Mouse (Mus musculus) heart, postnatal 4 days (tissue): Measurements from ENCODE around the gene Pcp4l1. TPM values are rescaled to one million over a fixed set of nuclear protein-coding genes. Genes with fewer than 3 reads are reported as not detected.

Source experiments
- DNase-seq: peaks from one replicate; pipeline ENCODE4 v3.0.0; 2021
- total RNA-seq, 2 experiments: library from RNA; stranded (reverse); gene quantifications; 2 replicates each; pipeline ENCODE4 v1.2.3; 2021

Gene Pcp4l1
- total RNA-seq, 2 experiments from 2014 or later, result 109 to 138 TPM

DNA sequence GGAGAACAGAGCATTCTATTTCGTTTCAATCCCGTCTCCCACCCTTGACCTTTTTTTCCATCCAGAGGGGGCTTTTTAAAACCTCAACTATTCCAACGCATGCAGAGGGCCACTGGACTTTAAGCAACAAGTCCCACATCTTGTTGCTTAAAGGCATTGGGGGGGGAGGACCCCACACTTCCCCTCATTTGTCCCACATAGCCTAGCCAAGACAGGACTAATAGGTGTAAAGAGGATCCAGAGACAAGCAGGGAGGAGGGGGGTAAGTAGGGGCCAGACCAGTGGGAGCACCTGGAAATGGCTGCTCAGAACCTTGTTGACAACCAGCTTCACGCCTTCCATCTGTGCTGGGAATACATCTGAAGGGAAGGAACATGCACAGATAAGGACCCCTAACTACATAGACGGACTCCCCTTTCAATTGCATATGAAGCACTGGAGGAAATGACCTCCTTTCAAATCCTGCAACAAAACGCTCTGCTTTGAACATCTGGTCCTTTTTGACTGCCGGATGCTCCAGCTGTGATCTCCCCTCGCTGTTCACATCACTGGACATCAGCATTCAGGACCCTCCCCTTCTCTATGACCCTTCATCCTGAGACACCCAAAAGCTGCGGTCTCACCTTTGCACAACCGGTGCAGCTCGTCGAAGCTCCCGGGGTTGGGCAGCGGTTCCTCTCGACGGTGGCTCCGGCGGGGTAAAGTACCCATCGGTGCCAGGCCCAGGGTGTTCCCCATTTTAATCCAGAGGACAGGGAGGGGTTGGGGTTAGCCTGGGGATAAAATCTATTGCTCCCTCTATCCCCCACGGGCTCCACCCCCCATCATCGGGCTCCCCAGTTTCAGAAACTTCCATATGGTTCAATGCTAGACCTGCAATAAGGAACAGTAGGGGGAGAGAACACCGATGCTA lies 25.5 kb upstream of the Pcp4l1 start:
- peak; percentile 36 for DNase-seq

GRCm38 (mm10) chr1:171220871-171221270 lies 24.8 kb upstream of the Pcp4l1 start:
- peak; percentile 92 for DNase-seq

DNA sequence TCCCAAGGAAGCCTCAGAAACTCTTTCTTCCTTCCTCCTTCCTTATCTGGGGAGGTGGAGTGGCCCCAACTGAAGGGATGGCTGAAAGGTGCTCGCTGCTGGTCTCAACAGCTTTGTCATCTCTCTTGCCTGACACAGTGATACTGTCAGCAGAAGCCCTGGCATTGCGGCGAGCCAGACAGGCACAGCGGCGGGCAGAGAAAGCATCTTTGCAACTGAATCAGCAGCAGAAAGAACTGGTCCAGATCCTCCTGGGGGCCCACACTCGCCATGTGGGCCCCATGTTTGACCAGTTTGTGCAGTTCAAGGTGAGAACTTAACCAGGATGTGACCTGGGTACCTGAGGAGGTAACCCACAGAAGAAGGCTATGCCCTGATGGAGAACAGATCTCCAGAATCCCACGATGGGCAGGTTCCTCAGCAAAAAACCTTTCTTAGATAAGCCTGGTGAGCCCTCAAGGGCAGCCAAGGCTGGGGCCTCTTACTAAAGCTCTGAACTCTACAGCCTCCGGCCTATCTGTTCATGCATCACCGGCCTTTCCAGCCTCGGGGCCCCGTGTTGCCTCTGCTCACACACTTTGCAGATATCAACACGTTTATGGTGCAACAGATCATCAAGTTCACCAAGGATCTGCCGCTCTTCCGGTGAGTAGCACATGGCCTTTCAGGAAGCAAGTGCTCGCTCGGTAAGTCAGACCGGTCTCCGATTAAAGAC lies 20.3 kb upstream of the Pcp4l1 start:
- DNase-seq, result no peak

DNA sequence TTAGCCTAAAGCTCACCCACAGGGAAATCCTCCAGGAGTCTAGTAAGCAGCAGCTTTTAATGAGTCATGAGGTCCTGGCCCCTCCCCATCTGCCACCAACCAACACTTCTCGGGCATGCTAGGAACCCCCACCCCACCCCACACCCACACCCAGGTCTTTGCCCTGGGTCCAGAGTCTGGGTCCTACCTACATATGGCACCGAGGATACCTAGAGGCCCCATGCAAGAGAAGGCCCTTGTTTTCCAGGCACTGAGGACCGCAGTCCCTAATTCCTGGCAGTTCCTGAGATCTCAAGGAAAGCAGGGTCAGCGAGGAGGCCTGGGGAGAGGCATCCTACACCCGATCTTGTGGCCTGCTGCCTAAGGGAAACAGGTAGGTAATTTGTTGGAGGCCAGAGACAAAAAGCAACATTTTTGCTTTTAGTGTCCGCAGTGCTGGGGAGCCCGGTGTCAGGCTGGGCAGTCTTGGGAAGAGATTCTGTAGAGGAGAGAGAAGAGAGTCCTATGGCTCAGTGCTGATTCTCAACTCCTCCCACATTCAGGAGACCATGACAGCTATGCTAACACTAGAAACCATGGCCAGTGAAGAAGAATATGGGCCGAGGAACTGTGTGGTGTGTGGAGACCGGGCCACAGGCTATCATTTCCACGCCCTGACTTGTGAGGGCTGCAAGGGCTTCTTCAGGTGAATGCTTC lies 17.9 kb upstream of the Pcp4l1 start, which contains the start of gene Nr1i3:
TSS of gene Nr1i3 (plus strand) at position 170 of the 696 bp plus-strand sequence.
- no peak for DNase-seq

DNA sequence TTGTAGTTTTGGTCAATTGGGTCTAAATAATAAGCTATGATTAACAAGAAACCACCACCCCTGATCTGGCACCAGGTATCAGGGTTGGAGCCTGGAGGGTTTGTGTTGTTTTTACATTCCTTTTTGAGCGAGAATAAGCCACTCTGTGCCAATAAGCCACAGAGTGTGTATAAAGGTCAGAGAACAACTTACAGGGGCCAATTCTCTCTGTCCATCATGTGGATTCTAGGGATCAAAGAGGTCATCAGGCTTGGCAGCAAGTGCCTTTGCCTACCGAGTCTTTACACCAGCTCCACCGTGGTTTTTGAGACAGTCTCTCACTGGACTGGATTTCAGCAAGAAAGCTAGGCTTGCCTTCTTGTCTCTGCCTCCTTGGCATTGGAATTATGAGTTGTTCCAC lies 16.8 kb upstream of the Pcp4l1 start:
- DNase-seq, result no peak

DNA sequence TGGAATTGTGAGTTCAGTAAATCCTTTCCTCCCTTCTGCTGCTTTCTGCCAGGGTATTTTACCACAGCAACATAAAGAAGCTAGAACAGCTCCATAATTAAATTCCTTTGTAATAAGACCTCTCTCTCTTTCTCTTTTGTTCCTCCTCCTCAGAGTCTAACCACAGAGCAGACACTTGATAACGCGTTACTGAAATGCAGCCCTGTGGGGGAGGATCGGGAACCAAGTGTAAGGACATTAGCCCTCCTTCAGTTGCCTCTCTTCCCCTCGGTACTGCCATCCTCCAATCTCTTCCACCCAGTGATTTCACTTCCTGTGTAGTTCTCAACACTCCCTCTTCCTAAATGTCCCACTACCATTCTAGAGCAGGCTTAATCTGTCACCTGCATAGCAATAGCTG lies 13.3 kb upstream of the Pcp4l1 start:
- DNase-seq, result no peak

- DNase-seq, result no peak
Observed at GRCm38 (mm10) chr1:171205704-171206493, 9.8 kb upstream of the Pcp4l1 start.

GRCm38 (mm10) chr1:171204249-171204644 lies 8.2 kb upstream of the Pcp4l1 start:
- no peak for DNase-seq

- no peak for DNase-seq
Observed at GRCm38 (mm10) chr1:171203471-171204248, 7.6 kb upstream of the Pcp4l1 start.

GRCm38 (mm10) chr1:171200769-171201168 lies 4.7 kb upstream of the Pcp4l1 start:
- no peak for DNase-seq

GRCm38 (mm10) chr1:171199532-171199931 lies 3.5 kb upstream of the Pcp4l1 start:
- no peak for DNase-seq

GRCm38 (mm10) chr1:171195046-171195822 lies 834 bp downstream of the Pcp4l1 start:
- DNase-seq, result no peak

DNA sequence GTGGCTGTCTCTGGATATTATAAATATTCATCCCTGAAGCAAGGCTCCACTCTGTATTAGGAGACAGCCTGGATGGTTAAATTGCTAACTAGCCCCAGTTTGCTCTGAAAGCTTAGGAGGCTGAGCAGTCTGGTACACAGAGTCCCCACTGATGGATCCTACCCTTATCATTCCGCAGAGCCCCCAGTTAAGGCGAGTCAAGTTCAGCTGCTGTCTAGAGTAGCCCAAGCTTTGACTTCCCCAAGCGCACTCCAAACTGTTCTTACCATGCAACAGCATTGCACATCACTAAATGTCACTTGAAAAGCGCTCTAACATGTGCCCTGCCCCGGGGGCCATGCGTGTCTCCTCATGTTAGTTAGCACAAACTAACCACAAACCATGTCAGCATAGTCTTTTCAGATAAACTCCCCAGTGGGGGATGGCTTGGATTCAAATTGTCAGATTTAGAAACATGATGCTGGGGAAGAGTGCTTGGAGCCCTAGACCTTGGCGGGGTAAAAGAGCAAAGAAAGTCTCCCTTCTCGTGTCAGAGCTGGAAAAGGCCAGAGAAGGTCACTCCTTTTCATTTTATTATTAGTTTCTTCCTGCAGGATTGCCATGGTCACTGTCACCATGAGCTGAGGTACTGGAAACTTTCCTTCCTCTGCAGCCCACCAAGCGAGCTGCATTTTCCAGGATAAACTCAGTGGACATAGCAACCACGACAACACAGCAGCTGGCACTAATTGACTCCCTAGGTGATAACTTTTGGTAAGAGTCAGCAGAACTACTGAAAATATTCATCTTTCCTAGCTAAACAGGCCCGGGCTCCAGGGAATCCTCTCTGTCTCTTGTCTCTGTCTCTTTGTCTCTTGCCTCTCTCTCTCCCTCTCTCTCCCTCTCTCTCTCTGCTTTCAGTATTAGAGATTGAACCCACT lies 1.9 kb downstream of the Pcp4l1 start:
- no peak for DNase-seq

GRCm38 (mm10) chr1:171193093-171193840 lies 2.8 kb downstream of the Pcp4l1 start:
- DNase-seq, result peak; percentile 25

DNA sequence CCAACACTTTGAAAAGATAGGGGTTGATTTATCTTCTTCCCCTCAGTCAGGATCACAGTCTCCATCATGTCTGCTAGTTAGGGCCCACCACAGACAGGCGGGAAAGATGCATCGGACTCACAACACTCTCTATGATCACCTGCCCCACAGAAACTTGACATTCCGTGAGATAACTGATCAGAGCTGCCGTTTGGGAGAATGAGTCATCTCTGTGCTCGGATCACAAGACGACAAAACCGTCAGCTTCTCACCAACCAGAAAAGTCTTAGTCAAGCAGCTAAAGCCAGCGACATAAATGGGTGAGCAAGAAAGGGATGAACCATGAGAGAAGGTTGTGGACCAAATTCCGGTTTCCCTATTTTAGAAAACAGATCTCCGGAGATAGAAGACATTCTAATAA lies 3.8 kb downstream of the Pcp4l1 start:
- no peak for DNase-seq

DNA sequence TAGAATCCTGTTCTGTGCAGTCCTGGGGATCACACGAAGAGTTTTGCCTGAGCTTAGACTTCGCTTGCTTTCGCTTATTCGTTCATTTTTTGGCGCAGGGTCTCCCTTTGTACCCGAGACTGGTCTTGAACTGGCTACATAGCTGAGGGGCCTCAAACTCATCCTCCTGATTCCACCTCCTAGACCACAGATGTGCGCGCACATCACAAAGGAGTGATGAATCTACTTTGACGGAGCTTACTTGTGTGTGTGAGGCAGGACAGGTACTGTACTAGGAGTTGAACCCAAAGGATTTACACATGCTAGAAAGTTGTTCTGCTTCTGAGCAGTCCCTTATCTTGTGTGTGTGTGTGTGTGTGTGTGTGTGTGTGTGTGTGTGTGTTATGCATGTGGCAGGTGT lies 5.2 kb downstream of the Pcp4l1 start:
- no peak for DNase-seq

DNA sequence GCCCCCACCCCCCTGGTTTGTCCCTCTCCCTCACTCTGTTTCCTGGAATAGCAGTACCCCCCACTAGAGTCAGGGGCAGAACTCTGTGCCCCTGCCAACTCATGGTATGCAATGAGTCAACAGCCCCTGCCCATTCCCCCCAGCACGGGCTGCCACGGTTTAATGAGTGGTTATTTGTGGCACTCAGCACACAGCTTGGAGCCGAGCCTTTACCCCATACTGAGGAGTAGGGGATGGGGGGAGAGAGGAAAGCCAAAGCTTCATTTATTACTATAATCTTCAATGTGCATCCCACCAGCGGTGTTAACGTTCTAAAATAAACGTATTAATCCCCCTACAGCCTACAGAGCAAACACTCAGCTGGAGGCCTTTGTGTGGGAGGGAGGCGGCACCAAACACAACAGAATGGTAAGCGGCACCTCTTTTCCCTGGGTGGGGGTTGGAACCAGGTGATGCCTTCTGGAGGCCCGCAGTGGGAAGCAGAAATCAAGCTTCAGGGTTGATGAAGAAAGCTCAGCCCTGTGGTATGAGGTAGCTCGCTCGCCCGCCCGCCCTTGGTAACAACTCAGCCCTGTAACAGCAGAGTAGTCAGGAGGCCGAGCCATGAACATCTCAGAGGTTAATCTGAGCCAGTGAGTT lies 6.5 kb downstream of the Pcp4l1 start:
- peak; percentile 58 for DNase-seq

GRCm38 (mm10) chr1:171189046-171189445 lies 7.0 kb downstream of the Pcp4l1 start:
- peak; percentile 51 for DNase-seq
